Mouse (Mus musculus): ENCODE measurements around the gene Erc1.
A peak's percentile ranks its signal among the peaks of the same experiment; 100 is the strongest.

The Erc1 gene

DNA sequence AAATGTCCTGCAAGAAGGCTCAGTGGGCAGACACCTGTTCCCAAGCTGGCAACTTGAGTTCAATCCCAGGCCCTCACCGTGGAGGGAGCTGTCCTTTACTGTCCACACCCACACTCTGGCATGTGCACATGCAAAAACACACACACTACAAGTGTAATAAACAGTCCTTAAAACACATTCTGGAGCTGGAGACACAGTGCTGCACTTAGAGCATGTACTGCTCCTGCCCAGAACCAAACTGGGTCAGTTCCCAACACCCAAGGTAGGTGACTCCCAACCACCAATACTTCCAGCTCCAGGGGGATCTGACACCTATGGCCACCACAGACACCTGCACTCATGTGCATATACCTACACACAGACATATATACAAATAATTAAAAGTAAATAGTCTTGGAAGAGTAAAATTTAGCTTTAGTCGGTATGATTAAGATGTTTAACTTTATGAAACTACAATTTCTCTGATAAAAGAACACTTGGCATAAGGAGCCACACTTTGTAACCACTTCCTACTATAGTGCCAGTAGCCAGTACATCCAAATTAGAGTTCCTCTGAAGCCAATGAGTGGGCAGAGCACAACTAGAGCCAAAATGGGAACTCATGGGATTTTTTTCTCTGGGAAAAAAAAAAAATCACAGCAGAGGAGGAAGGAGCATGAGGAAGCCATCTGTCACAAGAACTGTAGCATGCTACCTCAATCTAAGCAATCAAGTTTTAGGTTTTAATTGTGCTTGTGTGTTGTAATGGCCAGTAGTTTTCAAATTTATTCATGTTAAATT lies 39.1 kb downstream of the Erc1 start:
- no peak for DNase-seq (ENCODE audit: low read depth, low spot score)

DNA sequence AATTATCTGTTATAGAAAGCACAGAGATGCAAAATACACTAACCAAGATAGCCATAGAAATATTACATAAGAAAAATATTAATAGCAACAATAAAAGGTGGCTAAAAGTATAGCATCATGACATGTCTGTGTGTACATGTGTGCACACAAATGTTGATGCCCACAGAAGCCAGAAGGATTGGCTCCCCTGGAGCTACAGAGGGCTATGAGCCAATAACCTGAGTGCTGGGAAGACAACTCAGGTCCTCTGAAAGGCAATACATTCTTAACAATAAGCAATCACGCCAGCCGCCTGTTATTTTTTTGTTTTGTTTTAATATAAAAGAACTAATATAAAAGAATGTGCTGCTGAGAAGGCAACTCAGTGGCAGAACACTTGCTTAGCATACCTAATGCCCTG lies 44.7 kb downstream of the Erc1 start:
- DNase-seq (ENCODE audit: low read depth, low spot score), result no peak

DNA sequence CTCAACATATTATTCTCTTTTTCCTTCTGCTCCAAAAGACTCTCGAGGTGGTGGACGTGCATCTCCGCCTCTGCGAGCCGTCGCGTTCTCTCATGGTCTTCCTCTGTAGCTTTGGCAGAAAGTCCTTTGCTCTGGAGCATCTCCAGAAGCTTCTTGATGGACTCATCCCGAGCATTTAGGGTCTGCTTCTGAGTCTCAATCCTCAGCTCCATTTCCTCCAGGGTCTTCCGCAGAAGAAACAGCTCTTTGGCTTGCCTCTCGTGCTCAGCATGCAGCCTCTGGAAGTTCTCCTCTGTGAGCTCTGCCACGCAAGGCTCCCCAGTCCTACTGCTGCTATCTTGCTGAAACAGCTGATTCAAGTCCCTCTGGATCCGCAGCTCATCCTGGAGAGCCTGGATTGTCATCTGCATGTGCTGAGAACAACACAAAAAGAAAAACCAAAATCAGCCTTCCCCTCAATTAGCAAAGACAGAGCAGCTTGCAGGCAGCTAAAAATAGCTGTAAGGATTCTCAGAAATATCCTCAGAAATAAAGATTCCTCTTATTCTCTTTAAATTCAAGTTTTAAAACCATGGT lies 51.0 kb downstream of the Erc1 start:
- no peak for DNase-seq (ENCODE audit: low read depth, low spot score)

DNA sequence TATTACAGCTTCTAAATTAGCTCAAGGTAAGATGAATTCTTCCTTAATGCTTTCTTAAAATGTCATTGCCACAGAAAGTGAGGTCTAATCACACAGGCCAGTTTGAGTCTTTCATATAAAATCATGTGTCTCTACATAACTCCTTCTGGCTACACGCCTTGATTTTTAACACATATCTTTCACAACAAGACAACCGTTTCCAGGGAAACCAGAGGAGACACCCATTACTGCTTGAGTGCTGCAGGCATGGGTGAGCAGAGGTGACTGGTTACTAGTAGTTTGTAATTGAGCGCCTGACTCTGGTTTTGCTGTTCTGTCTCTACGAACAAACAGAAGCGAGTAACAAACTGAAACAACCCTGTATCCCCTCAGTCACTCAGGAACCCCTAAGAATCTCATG lies 51.7 kb downstream of the Erc1 start:
- no peak for DNase-seq (ENCODE audit: low read depth, low spot score)

DNA sequence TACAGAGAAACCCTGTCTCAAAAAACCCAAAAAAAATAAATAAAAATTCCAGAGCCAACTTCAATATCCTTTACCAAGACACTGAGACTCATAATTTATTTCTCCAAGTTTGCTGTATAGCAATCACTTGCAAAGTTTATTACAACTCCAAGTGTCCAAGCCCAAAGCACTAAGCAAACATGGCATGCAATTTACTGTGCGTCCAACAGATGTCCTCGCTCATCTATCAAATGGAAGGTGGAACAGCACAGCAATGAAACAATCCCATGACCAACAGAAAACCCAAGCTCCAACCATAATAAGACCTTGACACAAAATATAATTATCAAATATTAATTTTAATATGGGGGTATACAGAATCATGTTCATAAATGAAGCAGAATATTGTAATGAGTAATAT lies 55.4 kb downstream of the Erc1 start:
- DNase-seq (ENCODE audit: low read depth, low spot score), result peak; percentile 50

DNA sequence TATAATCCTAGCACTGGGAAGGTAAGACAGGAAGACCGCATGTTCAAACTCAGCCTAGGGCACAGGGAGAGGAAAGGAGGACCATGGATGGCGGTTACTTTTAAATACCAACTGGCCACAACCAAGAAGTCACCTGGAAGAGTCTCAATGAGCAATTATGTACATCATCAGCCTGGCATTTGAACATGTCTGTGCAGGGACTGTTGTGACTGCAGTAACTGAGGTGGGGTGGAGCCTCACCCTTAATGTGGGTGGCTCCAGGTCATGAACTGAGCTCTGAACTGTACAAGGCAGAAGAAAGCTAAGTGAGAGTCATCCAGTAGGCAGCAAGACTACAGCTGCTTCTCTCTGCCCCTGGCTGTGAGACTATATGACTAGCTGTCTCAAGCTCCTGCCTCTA lies 65.6 kb downstream of the Erc1 start:
- DNase-seq (ENCODE audit: low read depth, low spot score), result peak; percentile 2

DNA sequence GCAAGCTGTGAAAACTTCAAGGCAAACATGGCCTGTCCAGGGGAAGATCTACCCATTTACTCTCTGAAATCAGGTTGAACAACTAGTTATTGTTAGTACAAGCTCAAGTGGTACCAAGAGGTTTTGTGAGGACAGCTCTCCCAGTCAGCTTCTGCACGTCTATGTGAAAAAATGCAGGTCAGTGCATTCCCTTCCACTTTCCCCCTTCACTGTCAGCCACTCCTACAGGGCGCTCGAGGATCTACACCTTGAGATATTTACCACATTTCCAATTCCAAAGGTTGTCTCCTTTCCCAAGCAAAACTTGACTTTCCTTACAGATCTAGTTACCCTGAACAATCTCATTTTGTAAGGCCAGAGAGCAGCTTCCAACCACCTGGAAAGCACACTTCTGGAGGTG lies 66.9 kb downstream of the Erc1 start:
- DNase-seq (ENCODE audit: low read depth, low spot score), result no peak

DNA sequence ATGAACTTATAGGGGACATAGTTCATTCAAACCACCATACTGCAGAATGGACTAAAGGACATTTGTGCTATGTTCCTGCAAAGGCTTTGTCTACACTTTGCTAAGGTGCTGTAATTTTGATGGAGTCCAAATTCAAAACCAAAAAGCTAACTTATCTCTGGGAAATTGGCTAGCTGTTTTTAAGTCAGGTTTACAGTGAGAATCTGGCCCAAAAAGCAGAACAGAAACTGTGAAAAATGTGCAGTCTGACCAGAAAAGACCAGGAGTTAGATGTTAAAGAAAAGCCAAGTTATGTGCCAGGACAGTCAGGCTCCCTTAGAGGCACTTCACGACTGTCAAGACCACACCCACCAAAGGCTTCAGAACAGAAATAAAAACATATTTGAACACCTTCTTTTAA lies 79.2 kb downstream of the Erc1 start:
- no peak for DNase-seq (ENCODE audit: low read depth, low spot score)

DNA sequence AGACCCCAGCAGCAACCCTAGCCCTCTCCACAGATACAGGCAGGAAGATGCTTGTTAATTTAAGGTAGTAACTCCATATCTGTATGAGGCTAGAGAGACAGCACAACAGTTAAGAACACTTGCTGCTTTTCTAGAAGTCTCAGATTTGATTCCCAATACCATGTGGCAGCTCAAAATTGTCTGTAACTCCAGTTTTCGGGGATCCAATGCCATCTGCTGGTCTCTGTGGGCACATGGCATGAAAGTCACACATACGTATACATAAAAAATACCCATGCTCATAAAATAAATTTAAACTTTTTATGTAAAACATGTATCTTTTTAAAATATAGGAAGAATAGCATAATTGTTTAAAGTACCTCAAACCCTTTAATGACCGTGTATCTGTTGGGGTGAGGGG lies 83.6 kb downstream of the Erc1 start:
- DNase-seq (ENCODE audit: low read depth, low spot score), result peak; percentile 7

DNA sequence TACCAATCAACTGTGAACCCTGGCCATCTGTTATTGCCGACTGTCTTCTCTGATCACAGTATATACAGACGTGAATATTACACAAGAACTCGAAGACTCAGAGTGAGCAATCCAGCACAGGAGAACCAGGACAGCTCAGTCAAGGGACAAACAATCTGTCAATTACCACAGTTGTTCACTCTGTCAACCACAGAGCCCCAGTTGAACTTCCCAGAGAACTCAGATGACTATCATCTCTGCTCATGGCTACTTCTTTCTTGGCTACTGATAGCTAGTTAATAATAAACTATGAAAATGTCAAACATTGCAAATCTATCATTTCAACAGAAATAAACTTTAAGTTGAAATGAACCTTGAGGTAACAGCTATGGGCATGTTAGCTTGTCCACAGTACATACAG lies 88.1 kb downstream of the Erc1 start:
- no peak for DNase-seq (ENCODE audit: low read depth, low spot score)

DNA sequence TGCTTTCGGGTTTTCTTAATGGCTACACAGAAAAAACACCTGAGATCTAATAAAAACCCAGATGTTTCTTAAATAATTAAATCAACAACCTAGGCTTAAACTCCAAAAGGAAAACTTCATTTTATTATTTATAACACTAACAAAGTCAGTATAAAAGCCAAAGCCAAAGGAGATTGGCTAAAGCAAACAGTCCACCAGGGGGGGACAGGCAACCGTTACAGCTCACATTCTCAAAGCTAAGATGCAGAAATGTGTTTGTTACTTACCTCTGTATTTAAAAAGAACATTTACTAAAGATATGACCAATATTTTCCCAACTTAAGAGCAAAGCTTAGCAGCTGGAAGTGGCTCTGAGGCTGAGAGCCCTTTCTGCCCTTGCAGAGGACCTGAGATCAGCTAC lies 89.5 kb downstream of the Erc1 start:
- DNase-seq (ENCODE audit: low read depth, low spot score), result no peak

DNA sequence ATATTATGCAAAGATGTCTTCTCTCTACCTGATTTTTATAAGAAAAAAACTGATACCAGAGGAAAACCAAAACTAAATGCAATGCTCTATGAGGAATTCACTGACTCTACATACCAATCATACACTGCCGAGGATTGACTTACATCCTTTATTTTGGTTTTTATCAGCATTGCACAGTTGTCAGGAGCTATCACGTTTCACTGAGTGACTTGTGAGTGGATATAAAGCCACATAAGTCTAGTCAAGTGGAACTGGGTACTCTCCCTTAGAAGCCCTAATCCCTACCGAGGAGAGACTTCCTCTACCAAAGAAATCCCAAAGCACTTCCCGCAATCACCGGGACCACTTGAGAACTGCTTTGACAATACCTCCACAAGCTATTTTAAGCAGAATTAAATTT lies 90.2 kb downstream of the Erc1 start:
- no peak for DNase-seq (ENCODE audit: low read depth, low spot score)

DNA sequence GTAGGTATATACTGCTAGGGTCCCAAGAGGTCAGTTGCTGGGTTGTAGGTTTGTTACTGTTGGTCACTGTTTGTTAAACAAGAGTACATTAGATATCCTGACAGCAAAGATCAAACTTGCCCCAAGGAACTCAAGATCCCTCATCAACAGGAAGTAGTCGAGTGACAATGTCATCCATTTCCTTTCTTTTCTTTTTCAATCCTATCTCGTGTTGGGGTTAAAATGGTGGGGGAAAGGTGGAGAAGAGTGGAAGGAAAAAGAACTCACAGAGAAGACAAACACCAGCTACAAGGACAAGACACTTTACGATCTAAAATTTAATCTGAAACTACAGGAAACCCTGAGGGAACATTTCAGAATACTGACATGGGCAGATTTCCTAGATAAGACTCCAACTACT lies 92.1 kb downstream of the Erc1 start:
- DNase-seq (ENCODE audit: low read depth, low spot score), result peak; percentile 37

DNA sequence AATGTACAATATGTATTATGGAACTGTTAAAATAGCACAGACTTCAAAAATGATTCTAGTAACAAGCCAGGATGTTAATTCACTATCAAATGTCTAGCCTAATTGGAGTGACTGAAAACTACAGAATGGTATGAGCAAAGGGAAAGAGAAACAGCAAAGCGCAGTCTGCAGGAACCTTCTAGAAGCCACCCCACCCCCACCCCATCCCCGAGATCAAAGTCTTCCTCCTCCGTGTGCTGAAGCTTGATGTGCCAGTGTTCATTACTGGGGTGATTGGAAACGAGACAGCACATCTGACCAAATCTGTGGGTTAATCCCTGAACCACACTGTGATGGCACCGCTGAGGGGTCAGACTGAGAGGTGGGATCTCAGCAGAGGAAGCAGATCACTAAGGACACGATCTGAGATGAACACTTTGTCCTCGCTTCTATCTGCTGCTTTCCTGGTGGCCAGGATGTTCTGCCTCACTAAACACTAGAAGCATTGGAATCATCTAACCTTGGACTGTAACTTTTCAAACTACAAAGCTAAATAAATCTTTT lies 98.8 kb downstream of the Erc1 start:
- peak; percentile 81 for DNase-seq (ENCODE audit: low read depth, low spot score)

DNA sequence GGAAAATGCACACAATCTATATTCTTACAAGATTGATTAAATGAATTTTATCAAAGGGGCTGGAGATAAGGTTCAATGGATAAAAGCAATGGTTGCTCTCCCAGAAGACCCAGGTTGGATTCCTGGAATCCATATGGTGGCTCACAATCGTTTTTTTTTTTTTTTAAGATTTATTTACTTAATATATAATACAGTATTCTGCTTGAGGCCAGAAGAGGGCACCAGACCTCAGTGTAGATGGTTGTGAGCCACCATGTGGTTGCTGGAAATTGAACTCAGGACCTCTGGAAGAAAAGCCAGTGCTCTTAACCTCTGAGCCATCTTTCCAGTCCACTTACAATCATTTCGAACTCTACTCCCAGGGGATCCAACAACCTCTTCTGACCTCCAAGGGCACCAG lies 106.1 kb downstream of the Erc1 start:
- no peak for DNase-seq (ENCODE audit: low read depth, low spot score)

DNA sequence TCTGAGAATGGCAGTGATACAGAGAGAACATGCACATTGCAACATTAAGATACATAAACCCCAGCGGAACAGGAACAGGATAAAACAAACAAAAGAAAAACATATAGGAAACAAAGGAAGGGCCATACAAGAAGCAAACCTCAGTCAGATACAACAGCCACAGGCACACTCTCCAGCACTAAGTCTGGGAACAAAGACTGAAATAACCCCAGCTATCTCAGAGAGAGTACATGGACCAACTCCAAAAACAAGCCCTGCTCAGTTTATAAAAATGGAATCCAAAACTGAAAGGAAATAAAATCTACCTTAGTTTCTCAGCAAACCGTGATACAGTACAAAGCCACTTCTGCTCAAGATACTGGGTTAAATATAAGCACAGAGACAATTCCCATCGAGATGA lies 107.4 kb downstream of the Erc1 start:
- DNase-seq (ENCODE audit: low read depth, low spot score), result no peak

DNA sequence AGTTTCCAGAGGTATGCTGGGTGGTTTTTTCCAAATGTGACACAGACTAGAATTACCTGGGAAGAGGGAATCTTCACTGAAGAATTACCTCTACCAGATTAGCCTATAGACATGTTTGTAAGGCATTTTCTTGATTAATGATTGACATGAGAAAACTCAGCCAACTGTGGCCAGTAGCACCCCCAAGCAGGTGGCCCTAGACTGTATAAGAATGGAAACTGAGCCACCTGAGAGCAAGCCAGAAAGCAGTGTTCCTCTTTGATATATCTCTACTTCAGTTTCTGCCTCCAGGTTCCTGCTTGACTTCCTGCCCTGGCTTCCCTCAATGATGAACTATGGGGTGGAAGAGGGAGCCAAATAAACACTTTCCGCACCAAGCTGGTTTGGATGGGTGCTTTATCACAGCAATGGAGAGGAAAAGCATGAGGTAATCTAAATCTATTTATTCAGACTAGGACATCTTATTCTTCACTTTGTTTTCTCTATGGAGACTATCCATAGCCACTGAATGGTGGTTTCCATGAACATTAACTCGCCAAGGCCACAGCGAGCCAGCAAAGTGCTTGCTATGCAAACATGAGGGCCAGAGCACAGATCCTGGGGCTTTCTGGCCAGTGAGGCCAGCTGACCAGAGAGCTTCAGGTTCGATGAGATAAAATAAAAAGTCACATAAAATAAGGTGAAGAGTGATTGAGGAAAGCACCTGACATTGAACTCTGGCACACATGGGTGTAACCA lies 109.2 kb downstream of the Erc1 start:
- no peak for DNase-seq (ENCODE audit: low read depth, low spot score)

DNA sequence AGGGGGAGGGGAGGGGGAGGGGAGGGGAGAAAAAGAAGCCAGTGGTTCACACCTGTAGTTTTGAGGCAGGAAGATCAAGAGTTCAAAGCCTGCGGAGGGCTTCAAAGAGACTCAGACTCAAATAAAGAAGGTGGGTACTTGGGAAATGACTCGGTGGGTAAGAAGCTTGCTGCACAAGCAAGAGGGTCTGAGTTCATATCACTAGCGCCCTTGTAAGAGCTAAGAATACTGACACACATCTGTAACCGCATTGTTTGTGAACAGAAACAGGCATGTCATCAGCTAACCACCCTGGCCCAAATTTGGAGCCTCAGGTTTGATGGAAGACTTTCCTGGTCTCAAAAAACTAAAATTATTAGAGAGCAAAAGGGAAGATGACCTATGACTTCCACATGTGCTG lies 110.3 kb downstream of the Erc1 start:
- DNase-seq (ENCODE audit: low read depth, low spot score), result peak; percentile 17

DNA sequence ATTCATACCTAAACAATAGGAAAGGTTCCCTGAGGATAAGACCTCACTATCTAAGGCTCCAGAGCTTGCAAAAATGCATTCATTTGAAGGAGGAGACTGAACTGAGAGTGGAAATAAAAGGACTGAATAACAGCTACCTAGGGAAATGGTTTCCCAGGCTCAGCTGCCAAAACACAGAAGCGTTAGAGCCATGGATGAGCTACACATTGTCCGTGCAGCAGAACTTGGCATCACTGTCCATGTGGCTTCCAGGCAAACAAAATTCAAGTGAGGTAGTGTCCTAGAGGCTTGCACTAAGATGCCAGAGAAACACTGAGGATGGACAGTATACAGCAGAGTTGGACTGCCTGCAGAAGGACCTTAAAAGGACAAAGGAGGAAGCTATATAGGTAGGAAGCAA lies 112.0 kb downstream of the Erc1 start:
- DNase-seq (ENCODE audit: low read depth, low spot score), result no peak

DNA sequence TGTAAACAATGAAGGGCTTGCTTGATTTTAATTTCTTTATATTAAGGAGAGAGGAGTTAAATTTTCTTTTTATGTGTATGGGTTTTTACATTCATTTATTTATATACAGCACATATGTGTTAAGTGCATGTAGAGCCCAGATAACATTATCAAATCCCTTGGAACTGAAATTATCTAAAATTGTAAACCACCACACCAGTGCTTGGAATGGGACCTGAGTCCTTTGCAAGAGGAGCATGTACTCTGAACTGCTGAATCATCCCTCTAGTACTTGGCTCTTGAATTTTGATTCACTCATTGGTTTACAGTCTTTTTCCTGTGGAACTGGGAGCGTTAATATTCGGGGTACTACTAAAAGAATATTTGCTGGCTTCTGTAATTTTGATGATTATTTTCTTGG lies 116.8 kb downstream of the Erc1 start:
- no peak for DNase-seq (ENCODE audit: low read depth, low spot score)

DNA sequence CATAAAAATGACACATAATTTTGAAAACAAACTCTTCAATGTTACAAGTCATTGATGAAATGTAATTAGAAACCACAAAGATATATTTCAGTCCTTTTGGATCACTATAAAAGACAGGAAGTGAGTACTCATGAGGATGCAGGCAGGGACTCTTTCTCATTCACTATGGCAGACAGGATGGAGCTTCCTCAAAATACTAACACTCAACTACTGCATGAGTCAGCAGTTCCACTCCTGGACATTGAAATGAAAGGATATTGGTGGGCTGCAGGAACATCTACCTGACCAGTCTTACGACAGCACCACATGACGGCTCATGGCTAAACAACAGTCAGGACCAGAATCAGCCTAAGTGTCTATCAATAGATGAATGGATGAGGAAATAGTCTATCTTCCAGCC lies 132.7 kb downstream of the Erc1 start:
- no peak for DNase-seq (ENCODE audit: low read depth, low spot score)

DNA sequence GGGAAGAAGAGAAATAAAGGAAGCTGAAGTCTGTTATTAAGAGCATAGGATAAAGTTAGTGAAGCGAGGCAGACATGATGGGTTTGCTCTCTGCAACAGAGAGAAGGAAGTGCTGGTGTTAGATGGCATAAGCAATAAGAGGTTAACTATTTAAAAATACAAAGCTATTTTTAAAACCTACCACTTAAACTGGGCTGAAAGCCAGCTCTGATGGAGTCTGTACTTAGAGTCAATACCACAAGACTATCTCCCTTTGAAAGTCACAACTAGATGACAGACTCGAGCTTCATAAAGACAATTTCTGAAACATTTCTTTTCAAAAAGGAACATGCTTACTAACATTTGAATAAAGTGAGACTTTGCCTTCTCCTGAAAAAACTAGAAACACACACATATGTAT lies 134.0 kb downstream of the Erc1 start:
- no peak for DNase-seq (ENCODE audit: low read depth, low spot score)

DNA sequence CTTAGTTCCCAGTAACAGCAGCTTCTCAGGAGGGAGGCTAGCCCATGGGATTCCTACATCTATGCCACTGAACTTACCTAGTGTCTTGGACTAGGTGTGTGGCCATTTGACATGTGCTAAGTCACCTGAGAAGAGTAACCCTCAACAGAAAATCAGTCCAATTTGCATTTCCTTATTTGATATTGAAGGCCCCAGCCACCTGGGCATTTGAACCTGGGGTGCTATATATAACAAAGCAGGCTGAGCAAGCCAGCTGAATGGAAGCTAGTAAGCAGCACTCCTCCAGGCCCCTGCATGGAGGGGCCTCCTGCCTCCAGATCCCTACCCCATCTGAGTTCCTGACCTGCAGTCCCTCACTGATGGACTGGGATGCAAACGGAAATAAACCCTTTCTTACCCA lies 135.5 kb downstream of the Erc1 start:
- DNase-seq (ENCODE audit: low read depth, low spot score), result no peak
